Mouse (Mus musculus) kidney, postnatal 0 days (tissue): ENCODE data around the gene Mllt3. TPM values are rescaled to one million over a fixed set of nuclear protein-coding genes. Genes with fewer than 3 reads are reported as not detected.

ENCODE experiments used
- ATAC-seq: fragments of 200-750 bp; cut with Nextera tagmentation; replicated peaks from 2 replicates; pipeline ENCODE4 v1.8.0; 2017; ENCODE audit warnings: low read depth, moderate number of reproducible peaks, moderate TSS enrichment, moderate library complexity; ENCODE audit not compliant: low FRiP score
- DNase-seq: peaks from one replicate; pipeline ENCODE4 v3.0.0-alpha.2; 2016; ENCODE audit warnings: low spot score
- H3K27ac ChIP-seq: fragments of 300-500 bp; sonication (generic); 2 replicates; pipeline ENCODE4 v1.5.1; 2014; ENCODE audit warnings: mild to moderate bottlenecking
- H3K27me3 ChIP-seq: fragments of 300-500 bp; sonication (generic); 2 replicates; pipeline ENCODE4 v1.6.1; 2014; ENCODE audit warnings: low read length, mixed read lengths; ENCODE audit not compliant: insufficient read depth
- H3K36me3 ChIP-seq: fragments of 300-500 bp; sonication (generic); 2 replicates; pipeline ENCODE4 v1.6.1; 2014; ENCODE audit warnings: low read length, mixed read lengths; ENCODE audit not compliant: insufficient read depth
- H3K4me1 ChIP-seq: fragments of 300-500 bp; sonication (generic); replicated peaks from 2 replicates; pipeline ENCODE4 v1.6.1; 2014; ENCODE audit warnings: antibody characterized with exemption, low read length, mixed read lengths; ENCODE audit not compliant: insufficient read depth
- H3K4me2 ChIP-seq: fragments of 300-500 bp; sonication (generic); 2 replicates; pipeline ENCODE4 v1.6.1; 2014; ENCODE audit warnings: mild to moderate bottlenecking, low read length, moderate library complexity, mixed read lengths
- H3K4me3 ChIP-seq: fragments of 300-500 bp; sonication (generic); replicated peaks from 2 replicates; pipeline ENCODE4 v1.5.1; 2014; ENCODE audit warnings: low read depth, low read length
- H3K9ac ChIP-seq: fragments of 300-500 bp; sonication (generic); 2 replicates; pipeline ENCODE4 v1.6.1; 2014; ENCODE audit warnings: low read depth, low read length
- H3K9me3 ChIP-seq: fragments of 300-500 bp; sonication (generic); replicated peaks from 2 replicates; pipeline ENCODE4 v1.6.1; 2016; ENCODE audit warnings: low read length, inconsistent platforms, mixed read lengths
- CTCF ChIP-seq: IDR thresholded peaks from 2 replicates; pipeline ENCODE4 v1.5.1; 2016; ENCODE audit warnings: antibody characterized with exemption, low read depth, mild to moderate bottlenecking, moderate library complexity
- WGBS: fragments of 180-500 bp; shearing (Covaris S2); extraction: QIAGEN DNeasy Blood & Tissue Kit; methylation state at CpG from one replicate; pipeline ENCODE4 v1.1.7; 2014; 5-methylcytosine and 5-hydroxymethylcytosine counted together
- polyA plus RNA-seq: library from polyadenylated mRNA; unstranded; fragments of >200 nt; fragmentation: Nextera tagmentation; extraction: Ambion mirVana; gene quantifications from 2 replicates; pipeline ENCODE4 v1.2.1, GENCODE M21; 2015

Gene Mllt3
- polyA plus RNA-seq, 1 experiment from 2014 or later, result 28.9 TPM

DNA sequence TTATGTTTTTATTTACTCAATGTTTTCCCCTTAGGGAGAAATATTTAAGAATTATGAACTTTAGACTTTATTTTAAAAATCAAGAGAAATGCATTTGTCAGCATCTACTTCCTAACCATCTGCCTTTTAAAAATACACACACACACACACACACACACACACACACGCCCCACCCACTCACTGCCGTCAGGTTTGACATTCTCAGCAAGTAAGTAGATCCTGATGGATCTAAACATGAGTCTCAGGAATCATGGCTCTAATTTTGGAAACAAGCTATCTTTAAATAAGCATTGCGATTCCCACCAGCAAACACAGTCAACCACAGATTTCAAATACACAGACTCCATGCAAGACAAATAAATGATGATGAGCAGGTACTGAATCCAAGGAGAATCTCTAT, 229.9 kb downstream of the Mllt3 start:
- Histone ChIP-seq H3K9me3 (no peaks in the 10 kb centered on the region), H3K4me1 (no peaks in the 10 kb centered on the region), H3K9ac (no peak overlapping the region), H3K36me3 (no peaks in the 10 kb centered on the region), H3K4me3 (no peak overlapping the region), H3K27ac (no peak overlapping the region), H3K4me2 (no peak overlapping the region), H3K27me3 (no peaks in the 10 kb centered on the region)
- ATAC-seq, result no peak
- no peak for DNase-seq
- 77% methylated on average over 3 of the region's 3 CpGs for WGBS
- TF ChIP-seq CTCF, result no peak

DNA sequence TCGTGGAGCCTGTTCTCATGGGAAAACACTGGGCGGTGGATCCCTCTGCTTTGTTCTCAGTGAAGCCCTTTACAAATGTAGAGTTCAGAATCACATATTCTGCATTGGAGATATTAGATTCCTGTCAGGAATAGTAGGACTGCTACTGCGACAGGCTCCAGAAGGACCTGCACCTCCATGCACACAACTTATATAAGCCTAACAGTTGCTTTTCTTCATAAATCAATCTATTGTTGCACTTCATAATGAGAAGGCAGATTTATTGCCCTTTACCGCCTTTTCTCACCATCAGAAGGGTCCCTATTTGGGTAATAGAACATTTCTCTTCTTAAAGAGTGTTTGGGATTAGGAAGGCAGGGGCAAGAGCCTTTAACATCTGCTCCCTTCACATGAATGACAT, 231.0 kb downstream of the Mllt3 start:
- ATAC-seq (no peak), DNase-seq (no peak)
- no peaks in the 10 kb centered on the region for H3K36me3 ChIP-seq
- no peak for TF ChIP-seq CTCF
- 69% methylated on average over 4 of the region's 4 CpGs for WGBS
- H3K4me3 ChIP-seq, result no peak overlapping the region
- H3K27me3 ChIP-seq, result no peaks in the 10 kb centered on the region
- no peaks in the 10 kb centered on the region for H3K4me1 ChIP-seq
- H3K4me2 ChIP-seq, result no peak overlapping the region
- H3K27ac ChIP-seq, result no peak overlapping the region
- no peaks in the 10 kb centered on the region for H3K9me3 ChIP-seq
- H3K9ac ChIP-seq, result no peak overlapping the region

DNA sequence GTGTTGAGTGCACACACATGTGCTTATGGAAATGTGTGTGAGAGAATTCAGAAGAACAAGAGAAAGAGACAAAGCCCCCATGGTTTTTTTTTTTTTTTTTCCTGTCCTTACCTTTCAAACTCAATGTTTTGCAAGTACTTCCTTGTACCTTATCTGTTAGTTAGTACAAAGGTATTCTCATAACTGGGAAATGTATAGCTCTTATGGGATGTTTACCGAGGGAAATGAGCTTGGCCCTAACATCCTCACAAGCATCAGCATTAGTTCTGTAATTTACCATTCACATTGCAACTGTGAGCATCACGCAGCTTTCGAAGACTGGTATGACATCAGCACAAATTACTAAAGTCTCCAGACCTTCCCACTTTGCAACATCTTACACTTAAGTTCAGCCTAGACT, 231.8 kb downstream of the Mllt3 start:
- WGBS, result 88% methylated on average over 3 of the region's 3 CpGs
- no peak overlapping the region for H3K4me3 ChIP-seq
- no peak for DNase-seq
- no peaks in the 10 kb centered on the region for H3K27me3 ChIP-seq
- no peaks in the 10 kb centered on the region for H3K9me3 ChIP-seq
- H3K9ac ChIP-seq, result no peak overlapping the region
- TF ChIP-seq CTCF, result no peak
- no peak overlapping the region for H3K27ac ChIP-seq
- no peaks in the 10 kb centered on the region for H3K4me1 ChIP-seq
- no peaks in the 10 kb centered on the region for H3K36me3 ChIP-seq
- no peak for ATAC-seq
- no peak overlapping the region for H3K4me2 ChIP-seq

DNA sequence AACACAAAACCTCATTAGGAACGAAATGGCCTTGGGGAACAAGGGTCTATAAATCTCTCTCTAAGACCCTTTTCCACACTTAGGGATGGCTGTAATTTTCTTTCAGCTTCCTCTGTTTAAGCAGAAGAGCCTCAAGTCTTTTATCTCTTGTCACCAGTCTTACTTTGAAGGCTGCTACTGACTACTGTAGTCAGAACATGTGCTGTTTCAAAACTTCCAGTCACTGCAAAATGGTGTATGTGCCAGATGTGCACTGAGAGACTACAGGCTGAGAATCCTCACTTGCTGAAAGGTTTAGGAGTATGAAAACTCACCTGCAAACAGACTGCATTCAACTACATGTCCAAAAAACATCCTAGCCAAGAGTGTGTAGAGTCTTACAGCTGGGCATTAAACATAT, 232.9 kb downstream of the Mllt3 start:
- H3K4me3 ChIP-seq, result no peak overlapping the region
- H3K9me3 ChIP-seq, result no peaks in the 10 kb centered on the region
- no peak overlapping the region for H3K9ac ChIP-seq
- DNase-seq, result no peak
- TF ChIP-seq CTCF, result no peak
- no peaks in the 10 kb centered on the region for H3K27me3 ChIP-seq
- no peak overlapping the region for H3K27ac ChIP-seq
- 45% methylated on average over 1 of the region's 1 CpGs for WGBS
- H3K4me2 ChIP-seq, result no peak overlapping the region
- no peak for ATAC-seq
- H3K36me3 ChIP-seq, result no peaks in the 10 kb centered on the region
- no peaks in the 10 kb centered on the region for H3K4me1 ChIP-seq

DNA sequence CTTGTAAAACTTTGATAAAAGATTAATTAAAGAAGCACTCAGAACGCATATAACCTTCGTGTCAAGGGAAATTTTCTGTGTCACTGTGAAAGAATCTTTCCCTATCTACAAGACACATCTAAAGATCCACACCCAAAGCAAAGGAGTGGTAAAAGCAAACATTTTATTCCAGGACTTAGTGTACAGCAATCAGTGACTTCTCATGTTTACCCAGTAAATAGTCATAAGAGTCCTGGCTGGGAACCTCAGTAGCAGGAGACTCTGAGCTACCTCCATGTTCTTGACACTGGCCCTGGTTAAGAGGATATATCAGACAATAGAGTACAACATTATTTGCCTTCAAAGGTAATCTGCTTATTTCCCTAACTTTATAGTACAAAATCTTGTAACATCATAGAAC, 233.7 kb downstream of the Mllt3 start:
- no peak overlapping the region for H3K4me3 ChIP-seq
- ATAC-seq, result no peak
- no peaks in the 10 kb centered on the region for H3K27me3 ChIP-seq
- 87% methylated on average over 2 of the region's 2 CpGs for WGBS
- H3K36me3 ChIP-seq, result no peaks in the 10 kb centered on the region
- no peak overlapping the region for H3K9ac ChIP-seq
- H3K27ac ChIP-seq, result no peak overlapping the region
- H3K4me1 ChIP-seq, result no peaks in the 10 kb centered on the region
- H3K9me3 ChIP-seq, result no peaks in the 10 kb centered on the region
- no peak for TF ChIP-seq CTCF
- no peak for DNase-seq
- no peak overlapping the region for H3K4me2 ChIP-seq

DNA sequence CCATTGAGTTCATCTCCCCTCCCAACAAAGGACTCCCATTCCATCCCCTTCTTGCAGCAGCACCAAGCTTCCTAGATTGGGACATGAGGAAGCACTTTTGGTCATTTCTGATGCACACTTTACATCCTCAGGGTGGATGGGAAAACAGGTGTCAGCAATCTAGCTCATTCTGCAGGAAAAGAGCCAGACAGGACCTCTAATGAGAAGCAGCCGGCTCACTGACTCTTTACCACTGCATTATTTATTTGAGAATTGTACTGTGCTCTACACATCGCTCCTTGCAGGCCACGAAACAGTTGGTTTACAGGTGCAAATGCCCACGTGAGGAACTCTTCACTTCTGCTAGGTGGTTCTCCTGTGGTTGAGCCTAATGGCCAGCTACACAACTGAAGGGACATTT, 237.9 kb downstream of the Mllt3 start:
- DNase-seq (no peak), ATAC-seq (no peak)
- Histone ChIP-seq H3K9ac (no peak overlapping the region), H3K4me3 (no peak overlapping the region), H3K4me1 (no peaks in the 10 kb centered on the region), H3K27me3 (no peaks in the 10 kb centered on the region), H3K36me3 (peaks cover 4% of the 10 kb centered on the region), H3K9me3 (no peaks in the 10 kb centered on the region), H3K27ac (no peak overlapping the region), H3K4me2 (no peak overlapping the region)
- TF ChIP-seq CTCF, result no peak
- 79% methylated on average over 4 of the region's 4 CpGs for WGBS

- no peak for DNase-seq
- WGBS, result 73% methylated on average over 3 of the region's 3 CpGs
Measured at GRCm38 (mm10) chr4:87794216-87794615, 238.9 kb downstream of the Mllt3 start.

More at GRCm38 (mm10) chr4:87794216-87794615, 238.9 kb downstream of the Mllt3 start:
- H3K36me3 ChIP-seq, result peaks cover 4% of the 10 kb centered on the region
- no peak for TF ChIP-seq CTCF
- ATAC-seq, result no peak
- H3K27me3 ChIP-seq, result no peaks in the 10 kb centered on the region
- H3K4me3 ChIP-seq, result no peak overlapping the region
- no peaks in the 10 kb centered on the region for H3K4me1 ChIP-seq
- no peak overlapping the region for H3K27ac ChIP-seq
- H3K9me3 ChIP-seq, result no peaks in the 10 kb centered on the region
- H3K4me2 ChIP-seq, result no peak overlapping the region
- H3K9ac ChIP-seq, result no peak overlapping the region
